Mouse (Mus musculus) liver, adult 2 months (tissue): ENCODE measurements around the gene Rnf186.

Source experiments
- CTCF ChIP-seq: fragments of 200-500 bp; IDR thresholded peaks from 2 replicates; pipeline ENCODE4 v1.5.1; 2011; ENCODE audit warnings: low read depth, low read length, control low read depth
- POLR2A ChIP-seq: fragments of 200-500 bp; IDR thresholded peaks from 2 replicates; pipeline ENCODE4 v1.6.1; 2011; ENCODE audit warnings: low read length, control low read depth; ENCODE audit not compliant: insufficient read depth; ENCODE audit errors: extremely low read depth

GRCm38 (mm10) chr4:138994389-138994788, 27.5 kb downstream of the Rnf186 start:
- no peak for TF ChIP-seq POLR2A
- 0 out of 2 replicates have a peak, but pooled peaks have one; percentile 6 for TF ChIP-seq CTCF
